ENCODE assay signal across 12 mouse cellular contexts in genomic region chr7:127087278-127088010, GRCm38 (mm10). TPM values are rescaled to one million over a fixed set of nuclear protein-coding genes. Genes with fewer than 3 reads are reported as not detected.
"Had no signal": no experiment of that assay in that cellular context is flagged by ENCODE, and none has a peak within 500 bp of the region (broad histone marks: within the 10 kb centered on the region; RNA-seq: fewer than 3 reads in every experiment).

Zg16 (minus strand) TSS chr7:127087328.

RNA-seq across cellular contexts. Expression of gene Zg16, which starts in this region (rescaled TPM):
- total RNA-seq: layer of hippocampus, adult 8-10 months; layer of hippocampus, postnatal 14 days; left cerebral cortex, adult 18-20 months; left cerebral cortex, postnatal 10 days; left cerebral cortex, postnatal 4 days had no signal
- polyA plus RNA-seq: kidney, embryonic 14.5 days; limb, embryonic 13.5 days; lung, embryonic 15.5 days; macrophage; midbrain, embryonic 13.5 days; midbrain, postnatal 0 days; neural tube, embryonic 14.5 days had no signal
